Mouse (Mus musculus) retina, postnatal 1 day (tissue): Measurements from ENCODE around the gene Cpsf3.

ENCODE experiments used
- DNase-seq: peaks from one replicate; pipeline ENCODE4 v3.0.0-alpha.2; 2012

The Cpsf3 gene

GRCm38 (mm10) chr12:21284761-21285441, at the start of gene Cpsf3:
Gene Cpsf3, plus strand, starts transcription at chr12:21285391.
- DNase-seq, result no peak

- DNase-seq, result no peak
These were observed 43.2 kb upstream of the Cpsf3 start for GRCm38 (mm10) chr12:21241965-21242364.

- DNase-seq, result no peak
These were observed 40.7 kb upstream of the Cpsf3 start for GRCm38 (mm10) chr12:21244375-21244960.

GRCm38 (mm10) chr12:21247711-21248392, 37.3 kb upstream of the Cpsf3 start:
- no peak for DNase-seq

- DNase-seq, result peak; percentile 20
These were observed 24.5 kb upstream of the Cpsf3 start for GRCm38 (mm10) chr12:21260494-21261256.

- no peak for DNase-seq
These were observed 23.7 kb upstream of the Cpsf3 start for GRCm38 (mm10) chr12:21261521-21261920.

- DNase-seq, result no peak
These were observed 21.9 kb upstream of the Cpsf3 start for GRCm38 (mm10) chr12:21263256-21263655.

GRCm38 (mm10) chr12:21264241-21264640, 20.9 kb upstream of the Cpsf3 start:
- no peak for DNase-seq

- no peak for DNase-seq
These were observed 20.2 kb upstream of the Cpsf3 start for GRCm38 (mm10) chr12:21264970-21265369.

- DNase-seq, result no peak
These were observed 19.7 kb upstream of the Cpsf3 start for GRCm38 (mm10) chr12:21265501-21265900.

- peak; percentile 73 for DNase-seq
These were observed 19.0 kb upstream of the Cpsf3 start for GRCm38 (mm10) chr12:21265946-21266783.

GRCm38 (mm10) chr12:21266784-21267098, 18.4 kb upstream of the Cpsf3 start:
- no peak for DNase-seq

- DNase-seq, result no peak
These were observed 17.0 kb upstream of the Cpsf3 start for GRCm38 (mm10) chr12:21268083-21268616.

- DNase-seq, result no peak
These were observed 10.7 kb upstream of the Cpsf3 start for GRCm38 (mm10) chr12:21274446-21274845.

- DNase-seq, result no peak
These were observed 7.8 kb upstream of the Cpsf3 start for GRCm38 (mm10) chr12:21277352-21277864.

- DNase-seq, result no peak
These were observed 484 bp downstream of the Cpsf3 start for GRCm38 (mm10) chr12:21285508-21286242.

GRCm38 (mm10) chr12:21286243-21286622, 1.0 kb downstream of the Cpsf3 start, which contains the start of gene Itgb1bp1:
Gene Itgb1bp1, minus strand, starts transcription at chr12:21286284.
- peak; percentile 99 for DNase-seq

GRCm38 (mm10) chr12:21286712-21287650, 1.8 kb downstream of the Cpsf3 start:
- no peak for DNase-seq

GRCm38 (mm10) chr12:21288716-21289395, 3.7 kb downstream of the Cpsf3 start:
- no peak for DNase-seq
